Mouse (Mus musculus) G1E (cell line): Measurements from ENCODE around the gene Pkdrej.

Experiments used
- CTCF ChIP-seq: IDR thresholded peaks from 2 replicates; pipeline ENCODE4 v1.5.1; 2012; ENCODE audit warnings: low read depth, low read length, inconsistent platforms, mixed read lengths
- TAL1 ChIP-seq: conservative IDR thresholded peaks from 2 replicates; pipeline ENCODE4 v1.6.1; 2012; ENCODE audit warnings: low read depth, low read length, inconsistent platforms, mixed read lengths

DNA sequence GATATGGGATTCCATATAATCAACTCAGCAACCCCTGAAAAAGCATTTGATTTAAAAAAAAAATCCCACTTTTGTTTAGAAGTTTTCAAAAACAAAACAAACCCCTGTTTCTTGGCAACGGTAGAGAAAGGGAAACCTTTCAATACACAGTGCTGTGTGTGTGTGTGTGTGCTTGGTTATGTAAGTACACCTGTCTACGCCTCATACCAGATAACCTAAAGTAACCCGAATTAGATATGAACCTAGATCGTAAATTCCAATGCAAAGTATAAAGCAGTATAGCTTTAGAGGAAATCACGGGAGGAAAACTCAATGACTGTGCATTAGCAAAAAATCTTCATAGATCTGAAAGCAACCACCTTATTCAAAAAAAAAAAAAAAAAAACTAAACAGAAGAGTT lies 54.9 kb downstream of the Pkdrej start:
- TF ChIP-seq TAL1 (no peak), CTCF (no peak)
